In the genomic region with DNA sequence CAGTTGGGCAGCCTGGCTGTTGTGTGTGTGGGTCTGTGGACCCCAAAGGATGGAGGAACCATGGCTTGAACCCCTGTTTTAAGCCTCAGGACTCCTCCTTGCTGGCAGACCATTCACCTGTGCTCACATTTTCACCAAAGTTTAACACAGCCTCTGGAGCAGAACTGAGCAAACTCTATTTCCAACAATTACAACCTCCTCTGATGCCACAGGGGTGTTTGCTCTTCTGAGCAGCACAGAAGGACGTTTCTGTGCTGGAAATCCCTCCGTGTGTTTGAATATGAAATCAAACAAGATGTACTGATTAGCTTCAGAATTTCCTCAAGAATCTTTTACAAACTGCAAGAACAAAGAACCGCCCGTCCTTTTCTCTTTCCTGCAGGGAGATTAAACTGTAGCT, we compare ENCODE assay signal across 26 mouse cellular contexts. TPM values are rescaled to one million over a fixed set of nuclear protein-coding genes. Genes with fewer than 3 reads are reported as not detected.
A peak's percentile ranks its signal among the peaks of the same experiment; 100 is the strongest.
DNase-seq lines count a peak whose midpoint lies in the region; ATAC-seq and TF ChIP-seq lines count a peak whose summit lies in the region.
"Had no signal": no experiment of that assay in that cellular context is flagged by ENCODE, and none has a peak within 500 bp of the region (broad histone marks: within the 10 kb centered on the region; RNA-seq: fewer than 3 reads in every experiment).

No protein-coding gene starts in this region.

- TF ChIP-seq POLR2A in small intestine, adult 2 months (IDR thresholded peaks at IDR 0.05; ENCODE audit: low read depth, low read length): no peak

- 60% methylated on average over 4 of the region's 4 CpGs for WGBS in hindbrain, embryonic 10.5 days
- WGBS in hindbrain, embryonic 13.5 days: 64% methylated on average over 4 of the region's 4 CpGs
- WGBS in lung, embryonic 15.5 days: 37% methylated on average over 4 of the region's 4 CpGs
- 24% methylated on average over 4 of the region's 4 CpGs for WGBS in small intestine, adult 2 months
- WGBS in stomach, embryonic 16.5 days: 50% methylated on average over 4 of the region's 4 CpGs

- TF ChIP-seq CTCF in small intestine, adult 2 months (IDR thresholded peaks at IDR 0.05; ENCODE audit: extremely low read depth, insufficient read length, insufficient replicate concordance, low read depth, low read length): no peak

- no peak overlapping the region for H3K4me3 ChIP-seq in hindbrain, embryonic 10.5 days
- H3K4me3 ChIP-seq in hindbrain, embryonic 13.5 days: no peak overlapping the region
- no peak overlapping the region for H3K4me3 ChIP-seq in lung, embryonic 15.5 days
- no peak overlapping the region for H3K4me3 ChIP-seq in small intestine, adult 2 months (ENCODE audit: low read depth, low read length)
- no peak overlapping the region for H3K4me3 ChIP-seq in stomach, embryonic 16.5 days (replicated peaks; ENCODE audit: low read length)
- H3K4me3 ChIP-seq: forebrain, embryonic 10.5 days; forebrain, embryonic 13.5 days; heart, embryonic 12.5 days; heart, embryonic 15.5 days; hindbrain, embryonic 15.5 days had no signal

- H3K27ac ChIP-seq in hindbrain, embryonic 10.5 days: 0 out of 2 replicates have a peak overlapping the region, but pooled peaks have one; percentile 16
- no peak overlapping the region for H3K27ac ChIP-seq in hindbrain, embryonic 13.5 days
- H3K27ac ChIP-seq in lung, embryonic 15.5 days: peak overlapping the region; percentile 5
- peak overlapping the region; percentile 5; the same call in 1 of the 2 replicates for H3K27ac ChIP-seq in small intestine, adult 2 months (ENCODE audit: insufficient read depth, low read depth, low read length)
- H3K27ac ChIP-seq in stomach, embryonic 16.5 days (ENCODE audit: low read length): peak overlapping the region; percentile 74
- H3K27ac ChIP-seq: forebrain, embryonic 10.5 days; forebrain, embryonic 13.5 days; heart, embryonic 15.5 days; hindbrain, embryonic 15.5 days had no signal

- H3K9ac ChIP-seq in hindbrain, embryonic 13.5 days: no peak overlapping the region
- no peak overlapping the region for H3K9ac ChIP-seq in lung, embryonic 15.5 days
- no peak overlapping the region for H3K9ac ChIP-seq in stomach, embryonic 16.5 days (ENCODE audit: low read length)
- H3K9ac ChIP-seq: forebrain, embryonic 13.5 days; heart, embryonic 12.5 days; heart, embryonic 15.5 days; hindbrain, embryonic 15.5 days had no signal

- no peaks in the 10 kb centered on the region for H3K27me3 ChIP-seq in hindbrain, embryonic 10.5 days (ENCODE audit: insufficient read depth, poor library complexity, severe bottlenecking)
- H3K27me3 ChIP-seq in hindbrain, embryonic 13.5 days: no peaks in the 10 kb centered on the region
- no peaks in the 10 kb centered on the region for H3K27me3 ChIP-seq in lung, embryonic 15.5 days
- no peaks in the 10 kb centered on the region for H3K27me3 ChIP-seq in small intestine, adult 2 months (ENCODE audit: control insufficient read depth, insufficient read depth, low read length)
- H3K27me3 ChIP-seq in stomach, embryonic 16.5 days (ENCODE audit: control insufficient read depth, insufficient read depth, low read length): no peaks in the 10 kb centered on the region
- H3K27me3 ChIP-seq: CH12.LX; forebrain, embryonic 13.5 days; heart, embryonic 12.5 days; heart, embryonic 15.5 days; hindbrain, embryonic 15.5 days had no signal

- no peaks in the 10 kb centered on the region for H3K9me3 ChIP-seq in hindbrain, embryonic 10.5 days
- H3K9me3 ChIP-seq in hindbrain, embryonic 13.5 days: no peaks in the 10 kb centered on the region
- H3K9me3 ChIP-seq in lung, embryonic 15.5 days: no peaks in the 10 kb centered on the region
- no peaks in the 10 kb centered on the region for H3K9me3 ChIP-seq in stomach, embryonic 16.5 days (replicated peaks; ENCODE audit: control insufficient read depth, low read length)
- H3K9me3 ChIP-seq: forebrain, embryonic 10.5 days; forebrain, embryonic 13.5 days; heart, embryonic 12.5 days; heart, embryonic 15.5 days; hindbrain, embryonic 15.5 days had no signal

- H3K4me1 ChIP-seq in hindbrain, embryonic 10.5 days (replicated peaks): no peaks in the 10 kb centered on the region
- H3K4me1 ChIP-seq in hindbrain, embryonic 13.5 days (replicated peaks): no peaks in the 10 kb centered on the region
- 0 out of 2 replicates have a peak, but pooled peaks cover 19% of the 10 kb centered on the region for H3K4me1 ChIP-seq in lung, embryonic 15.5 days
- H3K4me1 ChIP-seq in small intestine, adult 2 months (ENCODE audit: control insufficient read depth, insufficient read depth, insufficient read length, low read length): peaks cover 5% of the 10 kb centered on the region; the same call in 1 of the 2 replicates
- peaks cover 7% of the 10 kb centered on the region for H3K4me1 ChIP-seq in stomach, embryonic 16.5 days (ENCODE audit: control insufficient read depth, insufficient read depth, low read length)
- H3K4me1 ChIP-seq: forebrain, embryonic 13.5 days; heart, embryonic 12.5 days; heart, embryonic 15.5 days; hindbrain, embryonic 15.5 days had no signal

- DNase-seq in hindbrain, embryonic 10.5 days (ENCODE audit: low spot score): no peak
- no peak for DNase-seq in lung, postnatal 10 days
- no peak for DNase-seq in thymus, adult 18-20 months
- DNase-seq: adrenal gland, postnatal 10 days; adrenal gland, postnatal 36 days; B cell, adult 2 months; cerebellum, adult 18-20 months; cerebellum, adult 9-10 months; cerebellum, postnatal 14 days; gastrocnemius, postnatal 10 days; gastrocnemius, postnatal 36 days; heart, postnatal 10 days; heart, postnatal 36 days had no signal

- no peak for ATAC-seq in hindbrain, embryonic 13.5 days (ENCODE audit: low FRiP score)
- no peak for ATAC-seq in lung, embryonic 15.5 days (ENCODE audit: borderline replicate concordance, extremely low read depth, low FRiP score, low TSS enrichment)
- ATAC-seq in stomach, embryonic 16.5 days (ENCODE audit: insufficient read depth, low FRiP score): no peak
- ATAC-seq: forebrain, embryonic 13.5 days; forebrain, embryonic 16.5 days; Patski had no signal

- no peak overlapping the region for H3K4me2 ChIP-seq in hindbrain, embryonic 13.5 days
- H3K4me2 ChIP-seq in lung, embryonic 15.5 days: no peak overlapping the region
- no peak overlapping the region for H3K4me2 ChIP-seq in stomach, embryonic 16.5 days (ENCODE audit: low read depth, low read length)
- H3K4me2 ChIP-seq: forebrain, embryonic 13.5 days; heart, embryonic 12.5 days; heart, embryonic 15.5 days; hindbrain, embryonic 15.5 days had no signal

- no peaks in the 10 kb centered on the region for H3K36me3 ChIP-seq in hindbrain, embryonic 10.5 days
- H3K36me3 ChIP-seq in hindbrain, embryonic 13.5 days: no peaks in the 10 kb centered on the region
- H3K36me3 ChIP-seq in lung, embryonic 15.5 days: no peaks in the 10 kb centered on the region
- no peaks in the 10 kb centered on the region for H3K36me3 ChIP-seq in small intestine, adult 2 months (ENCODE audit: control insufficient read depth, insufficient read depth, low read length)
- no peaks in the 10 kb centered on the region for H3K36me3 ChIP-seq in stomach, embryonic 16.5 days (ENCODE audit: control insufficient read depth, insufficient read depth, low read length)
- H3K36me3 ChIP-seq: forebrain, embryonic 10.5 days; G1E; heart, embryonic 12.5 days; heart, embryonic 15.5 days; hindbrain, embryonic 15.5 days had no signal

RNA-seq across cellular contexts. Expression of a gene that starts 5.9 kb away (rescaled TPM):
- 0.38 and 0.39 TPM in 2 replicates for polyA plus RNA-seq in hindbrain, embryonic 10.5 days (2016; fragmentation: Nextera tagmentation; extraction: Ambion mirVana)
- 0.75 and 0.81 TPM in 2 replicates for polyA plus RNA-seq in hindbrain, embryonic 13.5 days (2015; fragmentation: Nextera tagmentation; extraction: Ambion mirVana)
- 0.93 and 1.6 TPM in 2 replicates for polyA plus RNA-seq in lung, embryonic 15.5 days (2015; fragmentation: Nextera tagmentation; extraction: Ambion mirVana)
- polyA plus RNA-seq in small intestine, adult 2 months (2012; rRNA removed): 86.6 and 91.2 TPM in 2 replicates
- 24.9 and 27.8 TPM in 2 replicates for polyA plus RNA-seq in stomach, embryonic 16.5 days (2015; fragmentation: Nextera tagmentation; extraction: Ambion mirVana)
- polyA plus RNA-seq: forebrain, embryonic 10.5 days; G1E; Patski had no signal

Comparison
In these comparisons a context has a peak if more than half of its experiments do, and no peak if none do; other contexts are left out.
1. RNA of a gene that starts 5.9 kb away (polyA plus RNA-seq): 86.6 to 91.2 TPM in small intestine, adult 2 months and 24.9 to 27.8 TPM in stomach, embryonic 16.5 days; 0.93 to 1.6 TPM in lung, embryonic 15.5 days, 0.75 to 0.81 TPM in hindbrain, embryonic 13.5 days and 0.38 to 0.39 TPM in hindbrain, embryonic 10.5 days; every median in the first group is over 10 times any median in the second.